Mouse (Mus musculus) heart, embryonic 13.5 days (tissue): ENCODE measurements around the gene Cdsn. TPM values are rescaled to one million over a fixed set of nuclear protein-coding genes. Genes with fewer than 3 reads are reported as not detected.
"Not testable (repeated sequence)": the region's sequence is repeated elsewhere in the genome, so short reads cannot be mapped to it uniquely, and the experiment has no call there.

Source experiments
- ATAC-seq: fragments of 200-750 bp; cut with Nextera tagmentation; 2 replicates; pipeline ENCODE4 v1.8.0; 2017; ENCODE audit warnings: moderate TSS enrichment; ENCODE audit not compliant: insufficient number of reproducible peaks, low FRiP score, low TSS enrichment; ENCODE audit errors: extremely low read depth
- H3K27ac ChIP-seq: fragments of 300-500 bp; sonication (generic); replicated peaks from 2 replicates; pipeline ENCODE4 v1.5.1; 2015; ENCODE audit warnings: moderate library complexity, mild to moderate bottlenecking, inconsistent platforms
- H3K27me3 ChIP-seq: fragments of 300-500 bp; sonication (generic); replicated peaks from 2 replicates; pipeline ENCODE4 v1.6.1; 2015; ENCODE audit warnings: mild to moderate bottlenecking, inconsistent platforms
- H3K36me3 ChIP-seq: fragments of 300-500 bp; sonication (generic); 2 replicates; pipeline ENCODE4 v1.6.1; 2015; ENCODE audit warnings: mild to moderate bottlenecking, inconsistent platforms
- H3K4me1 ChIP-seq: fragments of 300-500 bp; sonication (generic); 2 replicates; pipeline ENCODE4 v1.6.1; 2015; ENCODE audit warnings: inconsistent platforms
- H3K4me2 ChIP-seq: fragments of 300-500 bp; sonication (generic); 2 replicates; pipeline ENCODE4 v1.6.1; 2015; ENCODE audit warnings: inconsistent platforms, mild to moderate bottlenecking, moderate library complexity
- H3K4me3 ChIP-seq: fragments of 300-500 bp; sonication (generic); 2 replicates; pipeline ENCODE4 v1.5.1; 2015; ENCODE audit warnings: moderate library complexity, mild to moderate bottlenecking, inconsistent platforms
- H3K9ac ChIP-seq: fragments of 300-500 bp; sonication (generic); 2 replicates; pipeline ENCODE4 v1.6.1; 2015; ENCODE audit warnings: inconsistent platforms, mild to moderate bottlenecking, moderate library complexity
- H3K9me3 ChIP-seq: fragments of 300-500 bp; sonication (generic); 2 replicates; pipeline ENCODE4 v1.6.1; 2016; ENCODE audit warnings: inconsistent platforms
- WGBS: fragments of 180-500 bp; shearing (Covaris S2); methylation state at CpG from one replicate; pipeline ENCODE4 v1.1.7; 2015; ENCODE audit warnings: mixed read lengths; 5-methylcytosine and 5-hydroxymethylcytosine counted together
- polyA plus RNA-seq: library from polyadenylated mRNA; unstranded; fragments of >200 nt; fragmentation: Nextera tagmentation; extraction: Ambion mirVana; gene quantifications from 2 replicates; pipeline ENCODE4 v1.2.1, GENCODE M21; 2015

Cdsn gene
- 0.39 and 0.42 TPM in 2 replicates for polyA plus RNA-seq

- Histone ChIP-seq H3K36me3 (no peaks in the 10 kb centered on the region), H3K4me2 (no peak within 1 kb of the TSS), H3K4me3 (no peak within 1 kb of the TSS), H3K27me3 (no peaks in the 10 kb centered on the region), H3K4me1 (peaks cover 50% of the 10 kb centered on the region), H3K27ac (peak within 1 kb of the TSS; percentile 99), H3K9me3 (no peaks in the 10 kb centered on the region), H3K9ac (peak within 1 kb of the TSS; percentile 66)
- ATAC-seq, result no peak
- WGBS, result 66% methylated on average over 10 of the region's 10 CpGs
Measured at GRCm38 (mm10) chr17:35551881-35552414, at the start of gene Cdsn. Gene Cdsn (plus strand): TSS chr17:35552128.

DNA sequence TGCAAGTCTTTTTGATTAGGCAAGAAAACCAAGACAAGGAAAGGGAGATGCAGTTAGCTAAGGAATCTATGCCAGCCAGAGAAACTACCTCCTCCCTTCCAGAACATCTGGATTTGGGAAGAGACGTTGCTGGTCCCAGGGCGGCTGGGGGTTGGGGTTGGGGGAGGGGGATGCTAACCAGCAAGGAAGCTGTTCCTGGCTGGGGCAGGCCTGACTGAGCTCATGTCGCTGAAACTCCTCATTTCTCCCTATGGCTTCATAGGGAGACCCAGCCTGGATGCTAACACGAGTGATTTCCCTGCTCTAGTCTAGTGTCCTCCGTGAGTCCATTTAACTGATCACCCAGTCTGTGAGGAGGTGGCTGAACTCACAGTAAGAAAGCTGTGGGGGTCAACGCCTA, 49.7 kb upstream of the Cdsn start:
- ATAC-seq, result no peak
- peaks cover 55% of the 10 kb centered on the region for H3K27me3 ChIP-seq

GRCm38 (mm10) chr17:35502762-35503161, 49.2 kb upstream of the Cdsn start:
- Histone ChIP-seq H3K4me2 (no peak overlapping the region), H3K4me1 (no peaks in the 10 kb centered on the region), H3K27me3 (peaks cover 61% of the 10 kb centered on the region), H3K36me3 (no peaks in the 10 kb centered on the region), H3K4me3 (no peak overlapping the region), H3K27ac (no peak overlapping the region), H3K9me3 (no peaks in the 10 kb centered on the region), H3K9ac (no peak overlapping the region)
- ATAC-seq, result no peak
- 42% methylated on average over 5 of the region's 5 CpGs for WGBS

More for the DNA sequence above, 49.7 kb upstream of the Cdsn start:
- Histone ChIP-seq H3K4me1 (no peaks in the 10 kb centered on the region), H3K9ac (no peak overlapping the region), H3K4me3 (no peak overlapping the region), H3K36me3 (no peaks in the 10 kb centered on the region), H3K27ac (no peak overlapping the region), H3K9me3 (no peaks in the 10 kb centered on the region), H3K4me2 (no peak overlapping the region)
- WGBS, result 10% methylated on average over 6 of the region's 6 CpGs

- no peak for ATAC-seq
- peaks cover 70% of the 10 kb centered on the region for H3K27me3 ChIP-seq
Measured at GRCm38 (mm10) chr17:35503849-35504248, 48.1 kb upstream of the Cdsn start.

DNA sequence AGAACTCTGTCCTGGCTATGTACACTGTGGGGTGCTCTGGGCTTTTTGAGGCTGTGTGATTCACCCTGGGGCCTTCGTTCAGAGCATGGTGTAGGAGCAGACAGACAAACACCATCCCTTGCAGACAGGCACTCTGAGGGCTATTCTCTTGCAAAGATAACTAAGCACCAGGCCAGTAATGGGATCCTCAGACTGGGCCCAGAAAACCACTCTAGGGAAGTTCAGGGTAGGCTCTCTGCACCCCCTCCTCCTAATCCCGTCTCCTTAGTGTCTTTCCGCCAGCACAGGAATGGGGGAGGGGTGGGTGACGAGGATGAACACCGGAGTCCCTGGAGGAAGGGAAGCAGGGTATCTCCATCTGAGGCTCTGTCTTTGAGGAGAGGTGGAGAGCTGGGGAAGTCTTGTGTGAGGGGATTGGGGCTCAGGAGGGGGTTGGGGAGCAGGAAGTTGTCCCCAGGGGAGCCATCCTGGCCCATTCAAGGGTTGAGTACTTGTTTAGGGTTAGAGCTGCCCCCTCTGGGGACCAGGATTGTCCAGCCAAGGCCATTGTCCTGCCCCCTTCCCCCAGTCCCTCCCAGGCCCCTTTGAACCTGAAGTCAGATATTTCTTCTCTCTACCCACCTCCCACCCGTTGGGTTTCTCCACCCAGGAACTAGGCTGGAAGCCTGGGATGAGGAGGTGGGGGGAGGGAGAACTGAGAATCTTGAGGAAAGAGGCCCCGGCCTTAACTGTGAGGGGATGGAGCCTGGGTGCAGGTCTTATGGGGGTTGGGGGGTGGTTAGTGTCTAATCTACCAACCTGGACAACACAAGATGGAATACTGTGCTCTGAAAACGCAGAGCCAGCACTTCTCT, 47.1 kb upstream of the Cdsn start:
- H3K9ac ChIP-seq, result no peak overlapping the region
- H3K4me2 ChIP-seq, result no peak overlapping the region
- H3K4me3 ChIP-seq, result no peak overlapping the region
- no peak for ATAC-seq
- no peaks in the 10 kb centered on the region for H3K36me3 ChIP-seq
- H3K4me1 ChIP-seq, result peaks cover 6% of the 10 kb centered on the region; the same call in 1 of the 2 replicates
- 24% methylated on average over 8 of the region's 8 CpGs for WGBS
- H3K27ac ChIP-seq, result no peak overlapping the region
- peaks cover 80% of the 10 kb centered on the region for H3K27me3 ChIP-seq
- no peaks in the 10 kb centered on the region for H3K9me3 ChIP-seq

More at GRCm38 (mm10) chr17:35503849-35504248, 48.1 kb upstream of the Cdsn start:
- no peak overlapping the region for H3K4me3 ChIP-seq
- H3K4me1 ChIP-seq, result no peaks in the 10 kb centered on the region
- H3K4me2 ChIP-seq, result no peak overlapping the region
- no peak overlapping the region for H3K9ac ChIP-seq
- no peaks in the 10 kb centered on the region for H3K9me3 ChIP-seq
- no peaks in the 10 kb centered on the region for H3K36me3 ChIP-seq
- WGBS, result 25% methylated on average over 5 of the region's 5 CpGs
- no peak overlapping the region for H3K27ac ChIP-seq

GRCm38 (mm10) chr17:35505776-35506175, 46.2 kb upstream of the Cdsn start, which contains the start of gene Pou5f1:
Gene Pou5f1 (plus strand): TSS chr17:35506018.
- no peaks in the 10 kb centered on the region for H3K36me3 ChIP-seq
- peaks cover 6% of the 10 kb centered on the region; the same call in 1 of the 2 replicates for H3K4me1 ChIP-seq
- H3K4me3 ChIP-seq, result no peak within 1 kb of the TSS
- peaks cover 78% of the 10 kb centered on the region for H3K27me3 ChIP-seq
- H3K9ac ChIP-seq, result no peak within 1 kb of the TSS
- no peaks in the 10 kb centered on the region for H3K9me3 ChIP-seq
- no peak for ATAC-seq
- no peak within 1 kb of the TSS for H3K4me2 ChIP-seq
- H3K27ac ChIP-seq, result no peak within 1 kb of the TSS
- 28% methylated on average over 13 of the region's 13 CpGs for WGBS

DNA sequence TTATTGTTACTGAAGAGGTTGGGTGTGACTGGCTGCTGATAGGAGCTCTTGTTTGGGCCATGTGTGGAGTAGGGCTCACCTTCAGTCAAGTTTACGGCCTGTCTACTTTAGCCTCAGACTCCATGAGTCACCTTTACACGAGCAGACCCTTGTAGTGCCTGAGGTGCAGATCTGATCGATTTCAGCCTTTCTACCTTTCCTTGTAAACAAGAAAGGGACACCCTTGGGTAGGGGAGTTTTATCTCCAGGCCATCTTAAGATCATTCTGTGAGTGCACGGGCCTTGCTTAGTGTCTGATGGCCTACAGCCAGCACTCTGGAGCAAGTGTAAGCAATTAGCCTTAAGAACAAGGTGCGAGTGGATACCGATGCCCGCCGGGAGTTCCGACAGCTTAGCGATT, 45.0 kb upstream of the Cdsn start:
- Histone ChIP-seq H3K9ac (no peak overlapping the region), H3K27me3 (peaks cover 77% of the 10 kb centered on the region), H3K9me3 (no peaks in the 10 kb centered on the region), H3K4me2 (no peak overlapping the region), H3K36me3 (no peaks in the 10 kb centered on the region), H3K4me1 (peaks cover 6% of the 10 kb centered on the region; the same call in 1 of the 2 replicates), H3K27ac (no peak overlapping the region), H3K4me3 (no peak overlapping the region)
- WGBS, result 14% methylated on average over 10 of the region's 10 CpGs
- ATAC-seq, result no peak

DNA sequence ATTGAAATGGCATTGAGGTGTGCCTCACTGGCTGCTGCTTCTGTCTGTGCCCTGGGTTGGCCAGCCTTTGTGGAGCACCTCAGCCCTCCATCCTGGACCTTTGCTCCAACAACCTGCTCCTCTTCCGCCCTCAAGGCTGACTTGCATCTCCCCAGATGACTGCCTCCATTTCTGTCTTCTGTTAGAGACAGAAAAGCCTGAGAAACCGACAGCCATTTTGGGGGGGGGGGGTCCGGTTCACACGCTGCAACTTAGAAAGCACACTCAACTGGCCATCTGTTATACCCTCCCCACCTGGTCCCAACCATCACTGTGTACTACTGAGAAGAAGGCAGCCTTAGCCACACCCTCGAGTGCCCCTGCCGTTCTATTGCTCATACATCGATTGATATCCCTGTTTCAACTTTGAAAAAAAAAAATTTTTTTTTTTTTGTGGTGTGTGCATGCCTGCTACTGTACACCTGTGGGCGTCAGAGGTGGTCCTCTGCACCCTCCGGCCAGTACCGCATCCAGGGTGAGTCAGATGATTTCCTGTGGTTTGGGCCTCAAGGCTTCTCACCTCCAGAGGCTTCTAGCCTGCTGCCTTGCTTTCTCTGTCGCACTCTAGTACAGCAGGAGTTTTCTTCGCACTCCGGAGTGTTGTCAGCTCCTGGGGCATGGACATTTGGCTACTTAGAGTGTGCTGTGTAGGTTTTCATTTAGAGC, 44.2 kb upstream of the Cdsn start:
- Histone ChIP-seq H3K4me3 (no peak overlapping the region), H3K9me3 (no peaks in the 10 kb centered on the region), H3K27me3 (peaks cover 69% of the 10 kb centered on the region), H3K9ac (no peak overlapping the region), H3K27ac (no peak overlapping the region), H3K36me3 (peaks cover 7% of the 10 kb centered on the region), H3K4me1 (peaks cover 6% of the 10 kb centered on the region; the same call in 1 of the 2 replicates), H3K4me2 (no peak overlapping the region)
- WGBS, result 16% methylated on average over 13 of the region's 13 CpGs
- ATAC-seq, result no peak

GRCm38 (mm10) chr17:35508279-35508678, 43.6 kb upstream of the Cdsn start:
- ATAC-seq, H3K4me2 ChIP-seq, H3K4me1 ChIP-seq, H3K27ac ChIP-seq, H3K4me3 ChIP-seq, H3K9me3 ChIP-seq, H3K9ac ChIP-seq: not testable (repeated sequence)
- WGBS, result 41% methylated on average over 5 of the region's 5 CpGs
- Histone ChIP-seq H3K27me3 (peaks cover 64% of the 10 kb centered on the region), H3K36me3 (peaks cover 12% of the 10 kb centered on the region)

DNA sequence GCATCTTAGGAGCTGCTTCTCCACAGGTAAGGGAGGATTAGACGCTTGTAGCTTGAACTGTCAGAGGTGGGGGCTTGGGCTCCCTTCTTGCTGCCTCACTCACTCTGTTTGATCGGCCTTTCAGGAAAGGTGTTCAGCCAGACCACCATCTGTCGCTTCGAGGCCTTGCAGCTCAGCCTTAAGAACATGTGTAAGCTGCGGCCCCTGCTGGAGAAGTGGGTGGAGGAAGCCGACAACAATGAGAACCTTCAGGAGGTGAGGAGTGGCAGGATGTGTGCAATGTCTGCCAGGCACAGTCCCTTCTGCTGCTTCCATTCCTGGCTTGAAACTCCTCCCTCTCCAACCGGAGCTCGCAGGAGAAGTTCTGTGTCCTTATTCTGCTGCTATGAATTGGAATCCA, 42.6 kb upstream of the Cdsn start:
- Histone ChIP-seq H3K36me3 (peaks cover 20% of the 10 kb centered on the region), H3K4me1 (peaks cover 10% of the 10 kb centered on the region), H3K4me3 (no peak overlapping the region), H3K9ac (no peak overlapping the region; the same call in 1 of the 2 replicates), H3K9me3 (no peaks in the 10 kb centered on the region), H3K27ac (no peak overlapping the region), H3K27me3 (peaks cover 54% of the 10 kb centered on the region), H3K4me2 (no peak overlapping the region)
- no peak for ATAC-seq
- WGBS, result 16% methylated on average over 8 of the region's 8 CpGs

- Histone ChIP-seq H3K36me3 (peaks cover 23% of the 10 kb centered on the region), H3K27ac (no peak overlapping the region), H3K4me2 (no peak overlapping the region), H3K9me3 (no peaks in the 10 kb centered on the region), H3K4me3 (no peak overlapping the region), H3K9ac (no peak overlapping the region), H3K4me1 (peaks cover 35% of the 10 kb centered on the region), H3K27me3 (peaks cover 17% of the 10 kb centered on the region)
- ATAC-seq, result no peak
- WGBS, result 83% methylated on average over 7 of the region's 7 CpGs
Measured at GRCm38 (mm10) chr17:35512916-35513626, 38.9 kb upstream of the Cdsn start.
